Mouse (Mus musculus): ENCODE results near the gene Xylb. TPM values are rescaled to one million over a fixed set of nuclear protein-coding genes. Genes with fewer than 3 reads are reported as not detected.

The Xylb gene
- polyA plus RNA-seq, 1 experiment = 1.3 TPM

DNA sequence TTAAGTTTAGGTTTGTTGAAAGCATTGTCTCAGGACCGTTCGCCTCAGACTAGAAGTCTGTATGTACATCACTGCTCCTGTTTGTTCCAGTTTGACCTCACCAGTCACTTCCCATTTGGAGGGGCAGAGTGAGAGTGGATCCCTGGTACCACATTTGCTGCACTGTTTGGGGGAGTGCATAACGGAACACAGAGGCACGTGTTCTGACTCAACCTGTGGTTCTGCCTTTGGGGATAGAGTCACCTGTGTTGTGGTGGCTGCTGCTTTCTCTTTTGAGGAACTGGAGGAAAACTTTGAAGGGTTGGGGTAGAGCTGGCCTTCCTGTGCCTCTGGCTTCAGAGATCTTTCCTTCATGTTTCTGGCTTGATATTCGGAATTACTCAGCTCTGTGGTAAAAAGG, 46.9 kb downstream of the Xylb start:
- WGBS = 14% methylated on average over 5 of the region's 5 CpGs
- peaks cover 13% of the 10 kb centered on the region for H3K27me3 ChIP-seq (ENCODE audit: control insufficient read depth, insufficient read depth, low read length)
- no peak for DNase-seq (ENCODE audit: low read depth in 1 of 2, low spot score in 2 of 2)
- TF ChIP-seq POLR2A (IDR thresholded peaks at IDR 0.05; ENCODE audit: low read depth, low read length) (no peak), CTCF (IDR thresholded peaks at IDR 0.05; ENCODE audit: extremely low read depth, insufficient read depth, insufficient read length, insufficient replicate concordance) (no peak)
- H3K4me1 ChIP-seq (ENCODE audit: control insufficient read depth, insufficient read depth, insufficient read length) = peaks cover 6% of the 10 kb centered on the region
- H3K4me3 ChIP-seq (ENCODE audit: extremely low read depth, insufficient read depth, insufficient read length) = no peak overlapping the region
- no peaks in the 10 kb centered on the region for H3K36me3 ChIP-seq (ENCODE audit: control insufficient read depth, insufficient read depth, low read length)
- no peak overlapping the region for H3K27ac ChIP-seq (ENCODE audit: insufficient read depth, low read length)

DNA sequence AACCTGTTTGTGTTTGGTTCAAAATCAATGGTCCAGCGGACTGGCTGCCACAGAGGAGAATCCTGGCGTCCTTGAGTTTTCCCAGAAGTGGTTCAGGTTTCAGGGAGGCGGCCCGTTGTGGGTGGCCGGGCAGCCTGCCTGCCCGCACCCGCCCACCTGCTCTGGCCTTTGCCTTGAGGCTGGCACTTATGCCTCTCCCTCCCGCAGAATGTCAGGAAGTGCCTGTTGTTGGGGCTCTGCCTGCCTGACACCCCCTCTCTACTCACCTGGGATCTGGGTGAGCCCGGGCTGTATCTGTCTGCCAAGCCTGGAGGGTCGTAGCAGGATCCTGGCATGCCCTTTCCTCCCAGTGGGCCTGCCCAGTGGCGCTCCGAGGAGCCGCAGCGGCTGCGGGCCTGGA, 50.7 kb downstream of the Xylb start:
- 91% methylated on average over 15 of the region's 15 CpGs for WGBS
- H3K36me3 ChIP-seq (ENCODE audit: control insufficient read depth, insufficient read depth, low read length) = no peaks in the 10 kb centered on the region
- H3K4me3 ChIP-seq (ENCODE audit: extremely low read depth, insufficient read depth, insufficient read length) = no peak overlapping the region
- peaks cover 4% of the 10 kb centered on the region; the same call in 1 of the 2 replicates for H3K27me3 ChIP-seq (ENCODE audit: control insufficient read depth, insufficient read depth, low read length)
- no peak for DNase-seq (ENCODE audit: low read depth in 1 of 2, low spot score in 2 of 2)
- no peak for TF ChIP-seq CTCF (IDR thresholded peaks at IDR 0.05; ENCODE audit: extremely low read depth, insufficient read depth, insufficient read length, insufficient replicate concordance)
- TF ChIP-seq POLR2A (IDR thresholded peaks at IDR 0.05; ENCODE audit: low read depth, low read length) = no peak
- no peak overlapping the region for H3K27ac ChIP-seq (ENCODE audit: insufficient read depth, low read length)
- peaks cover 3% of the 10 kb centered on the region; the same call in 1 of the 2 replicates for H3K4me1 ChIP-seq (ENCODE audit: control insufficient read depth, insufficient read depth, insufficient read length)

GRCm38 (mm10) chr9:119408898-119409664, 51.9 kb downstream of the Xylb start:
- no peak for DNase-seq (ENCODE audit: low read depth in 1 of 2, low spot score in 2 of 2)
- Histone ChIP-seq H3K27ac (ENCODE audit: insufficient read depth, low read length) (no peak overlapping the region), H3K4me1 (ENCODE audit: control insufficient read depth, insufficient read depth, insufficient read length) (no peaks in the 10 kb centered on the region), H3K36me3 (ENCODE audit: control insufficient read depth, insufficient read depth, low read length) (no peaks in the 10 kb centered on the region), H3K4me3 (ENCODE audit: extremely low read depth, insufficient read depth, insufficient read length) (no peak overlapping the region), H3K27me3 (ENCODE audit: control insufficient read depth, insufficient read depth, low read length) (no peaks in the 10 kb centered on the region)
- TF ChIP-seq CTCF (IDR thresholded peaks at IDR 0.05; ENCODE audit: extremely low read depth, insufficient read depth, insufficient read length, insufficient replicate concordance) (no peak), POLR2A (IDR thresholded peaks at IDR 0.05; ENCODE audit: low read depth, low read length) (no peak)
- WGBS = 67% methylated on average over 11 of the region's 11 CpGs

- TF ChIP-seq POLR2A (IDR thresholded peaks at IDR 0.05; ENCODE audit: low read depth, low read length) (no peak), CTCF (IDR thresholded peaks at IDR 0.05; ENCODE audit: extremely low read depth, insufficient read depth, insufficient read length, insufficient replicate concordance) (no peak)
- Histone ChIP-seq H3K4me3 (ENCODE audit: extremely low read depth, insufficient read depth, insufficient read length) (no peak overlapping the region), H3K27ac (ENCODE audit: insufficient read depth, low read length) (no peak overlapping the region), H3K27me3 (ENCODE audit: control insufficient read depth, insufficient read depth, low read length) (no peaks in the 10 kb centered on the region), H3K4me1 (ENCODE audit: control insufficient read depth, insufficient read depth, insufficient read length) (no peaks in the 10 kb centered on the region), H3K36me3 (ENCODE audit: control insufficient read depth, insufficient read depth, low read length) (no peaks in the 10 kb centered on the region)
- whole genome bisulfite sequencing = 81% methylated on average over 5 of the region's 5 CpGs
- DNase-seq (ENCODE audit: low read depth in 1 of 2, low spot score in 2 of 2) = no peak
Measured at GRCm38 (mm10) chr9:119409864-119410263, 52.7 kb downstream of the Xylb start.

GRCm38 (mm10) chr9:119418025-119418424, 60.8 kb downstream of the Xylb start:
- no peak overlapping the region for H3K27ac ChIP-seq (ENCODE audit: insufficient read depth, low read length)
- no peaks in the 10 kb centered on the region for H3K36me3 ChIP-seq (ENCODE audit: control insufficient read depth, insufficient read depth, low read length)
- DNase-seq (ENCODE audit: low read depth in 1 of 2, low spot score in 2 of 2) = no peak
- no peak overlapping the region for H3K4me3 ChIP-seq (ENCODE audit: extremely low read depth, insufficient read depth, insufficient read length)
- WGBS = 69% methylated on average over 18 of the region's 18 CpGs
- no peak for TF ChIP-seq CTCF (IDR thresholded peaks at IDR 0.05; ENCODE audit: extremely low read depth, insufficient read depth, insufficient read length, insufficient replicate concordance)
- TF ChIP-seq POLR2A (IDR thresholded peaks at IDR 0.05; ENCODE audit: low read depth, low read length) = no peak
- H3K4me1 ChIP-seq (ENCODE audit: control insufficient read depth, insufficient read depth, insufficient read length) = no peaks in the 10 kb centered on the region
- H3K27me3 ChIP-seq (ENCODE audit: control insufficient read depth, insufficient read depth, low read length) = no peaks in the 10 kb centered on the region

- TF ChIP-seq POLR2A (IDR thresholded peaks at IDR 0.05; ENCODE audit: low read depth, low read length) (no peak), CTCF (IDR thresholded peaks at IDR 0.05; ENCODE audit: extremely low read depth, insufficient read depth, insufficient read length, insufficient replicate concordance) (no peak)
Measured at GRCm38 (mm10) chr9:119419852-119420438, 62.8 kb downstream of the Xylb start.

More at GRCm38 (mm10) chr9:119419852-119420438, 62.8 kb downstream of the Xylb start:
- Histone ChIP-seq H3K27me3 (ENCODE audit: control insufficient read depth, insufficient read depth, low read length) (no peaks in the 10 kb centered on the region), H3K27ac (ENCODE audit: insufficient read depth, low read length) (no peak overlapping the region), H3K36me3 (ENCODE audit: control insufficient read depth, insufficient read depth, low read length) (no peaks in the 10 kb centered on the region), H3K4me3 (ENCODE audit: extremely low read depth, insufficient read depth, insufficient read length) (no peak overlapping the region), H3K4me1 (ENCODE audit: control insufficient read depth, insufficient read depth, insufficient read length) (no peaks in the 10 kb centered on the region)
- 90% methylated on average over 12 of the region's 12 CpGs for WGBS
- no peak for DNase-seq (ENCODE audit: low read depth in 1 of 2, low spot score in 2 of 2)
